Mouse (Mus musculus): ENCODE measurements around the gene Map3k11. TPM values are rescaled to one million over a fixed set of nuclear protein-coding genes. Genes with fewer than 3 reads are reported as not detected.

Map3k11 gene
- polyA plus RNA-seq, 1 experiment, result 29.7 TPM

DNA sequence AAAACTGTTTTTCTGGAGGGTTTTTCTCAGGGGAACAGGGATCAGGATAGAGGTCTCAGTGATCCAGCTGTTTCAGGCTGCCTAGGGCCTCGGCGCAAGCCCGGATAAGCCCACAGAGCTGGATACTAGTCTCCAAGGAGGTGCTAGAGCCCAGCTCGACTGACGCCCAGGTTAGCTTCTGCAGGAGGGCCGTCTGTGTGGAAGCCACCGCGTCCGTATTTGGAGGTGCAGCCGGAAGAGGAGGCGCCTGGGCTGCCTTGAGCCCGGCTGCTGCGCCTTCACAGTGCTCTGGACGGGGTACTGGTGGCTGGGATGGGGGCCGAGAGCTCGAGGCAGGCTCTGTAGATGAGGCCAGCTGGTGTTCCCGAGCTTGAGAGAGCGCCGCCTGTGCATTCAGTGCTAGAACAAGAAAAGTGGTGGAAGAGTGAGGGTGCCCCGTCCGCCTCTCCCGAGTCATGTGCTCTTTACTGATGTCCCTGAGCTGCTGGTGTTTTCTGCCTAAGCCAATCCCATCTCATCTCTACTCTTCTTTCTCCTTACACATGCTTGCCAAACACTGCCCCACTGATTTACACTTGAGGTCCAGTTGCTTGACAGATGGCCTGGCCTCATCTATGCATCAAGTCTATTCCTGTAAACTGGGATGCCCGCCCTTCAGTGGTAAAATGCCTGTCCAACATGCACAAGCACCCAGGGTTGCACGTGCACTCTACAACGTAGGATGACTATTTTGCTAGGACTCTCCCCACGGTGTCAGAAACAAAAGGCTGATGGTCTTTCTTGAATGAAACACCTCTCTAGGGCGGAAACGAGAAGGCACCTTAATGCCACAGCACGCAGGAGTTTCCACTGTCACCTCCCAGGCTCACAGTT, 42.0 kb downstream of the Map3k11 start:
- no peak overlapping the region for H3K27ac ChIP-seq (ENCODE audit: insufficient read depth, low read length)
- peak overlapping the region; percentile 80 for H3K4me3 ChIP-seq (replicated peaks; ENCODE audit: insufficient read depth, low read depth, low read length)
- peaks cover 13% of the 10 kb centered on the region; the same call in 1 of the 2 replicates for H3K4me1 ChIP-seq (ENCODE audit: control insufficient read depth, insufficient read depth, low read length)
- 53% methylated on average over 29 of the region's 29 CpGs for WGBS
- peak; percentile 57 to 62 for DNase-seq
- no peak for TF ChIP-seq CTCF (IDR thresholded peaks at IDR 0.05; ENCODE audit: borderline replicate concordance, insufficient read depth, low read depth, low read length)
- TF ChIP-seq POLR2A (IDR thresholded peaks at IDR 0.05; ENCODE audit: borderline replicate concordance, insufficient read depth, low read length), result no peak
- H3K27me3 ChIP-seq (ENCODE audit: control insufficient read depth, insufficient read depth, low read length), result no peaks in the 10 kb centered on the region

GRCm38 (mm10) chr19:5731264-5731978, 42.9 kb downstream of the Map3k11 start:
- peak overlapping the region; percentile 80 for H3K4me3 ChIP-seq (replicated peaks; ENCODE audit: insufficient read depth, low read depth, low read length)
- H3K4me1 ChIP-seq (ENCODE audit: control insufficient read depth, insufficient read depth, low read length), result peaks cover 13% of the 10 kb centered on the region; the same call in 1 of the 2 replicates
- DNase-seq, result peak; percentile 93
- no peak for TF ChIP-seq CTCF (IDR thresholded peaks at IDR 0.05; ENCODE audit: borderline replicate concordance, insufficient read depth, low read depth, low read length)
- TF ChIP-seq POLR2A (IDR thresholded peaks at IDR 0.05; ENCODE audit: borderline replicate concordance, insufficient read depth, low read length), result peak; percentile 95
- H3K27ac ChIP-seq (ENCODE audit: insufficient read depth, low read length), result peak overlapping the region; percentile 15; the same call in 1 of the 2 replicates
- H3K27me3 ChIP-seq (ENCODE audit: control insufficient read depth, insufficient read depth, low read length), result no peaks in the 10 kb centered on the region
- under 1% methylated on average over 47 of the region's 47 CpGs for WGBS

- DNase-seq, result no peak
- no peak overlapping the region for H3K4me3 ChIP-seq (replicated peaks; ENCODE audit: insufficient read depth, low read depth, low read length)
- 76% methylated on average over 9 of the region's 9 CpGs for WGBS
- TF ChIP-seq CTCF (IDR thresholded peaks at IDR 0.05; ENCODE audit: borderline replicate concordance, insufficient read depth, low read depth, low read length) (no peak), POLR2A (IDR thresholded peaks at IDR 0.05; ENCODE audit: borderline replicate concordance, insufficient read depth, low read length) (no peak)
- H3K27ac ChIP-seq (ENCODE audit: insufficient read depth, low read length), result no peak overlapping the region
- no peaks in the 10 kb centered on the region for H3K27me3 ChIP-seq (ENCODE audit: control insufficient read depth, insufficient read depth, low read length)
- peaks cover 5% of the 10 kb centered on the region; the same call in 1 of the 2 replicates for H3K4me1 ChIP-seq (ENCODE audit: control insufficient read depth, insufficient read depth, low read length)
Observed at GRCm38 (mm10) chr19:5734325-5734724, 45.8 kb downstream of the Map3k11 start.

GRCm38 (mm10) chr19:5739446-5739845, 50.9 kb downstream of the Map3k11 start:
- TF ChIP-seq CTCF (IDR thresholded peaks at IDR 0.05; ENCODE audit: borderline replicate concordance, insufficient read depth, low read depth, low read length) (no peak), POLR2A (IDR thresholded peaks at IDR 0.05; ENCODE audit: borderline replicate concordance, insufficient read depth, low read length) (no peak)
- DNase-seq, result no peak
- WGBS, result 80% methylated on average over 2 of the region's 2 CpGs
- Histone ChIP-seq H3K27ac (ENCODE audit: insufficient read depth, low read length) (no peak overlapping the region), H3K4me1 (ENCODE audit: control insufficient read depth, insufficient read depth, low read length) (peaks cover 22% of the 10 kb centered on the region), H3K27me3 (ENCODE audit: control insufficient read depth, insufficient read depth, low read length) (no peaks in the 10 kb centered on the region), H3K4me3 (replicated peaks; ENCODE audit: insufficient read depth, low read depth, low read length) (no peak overlapping the region)

DNA sequence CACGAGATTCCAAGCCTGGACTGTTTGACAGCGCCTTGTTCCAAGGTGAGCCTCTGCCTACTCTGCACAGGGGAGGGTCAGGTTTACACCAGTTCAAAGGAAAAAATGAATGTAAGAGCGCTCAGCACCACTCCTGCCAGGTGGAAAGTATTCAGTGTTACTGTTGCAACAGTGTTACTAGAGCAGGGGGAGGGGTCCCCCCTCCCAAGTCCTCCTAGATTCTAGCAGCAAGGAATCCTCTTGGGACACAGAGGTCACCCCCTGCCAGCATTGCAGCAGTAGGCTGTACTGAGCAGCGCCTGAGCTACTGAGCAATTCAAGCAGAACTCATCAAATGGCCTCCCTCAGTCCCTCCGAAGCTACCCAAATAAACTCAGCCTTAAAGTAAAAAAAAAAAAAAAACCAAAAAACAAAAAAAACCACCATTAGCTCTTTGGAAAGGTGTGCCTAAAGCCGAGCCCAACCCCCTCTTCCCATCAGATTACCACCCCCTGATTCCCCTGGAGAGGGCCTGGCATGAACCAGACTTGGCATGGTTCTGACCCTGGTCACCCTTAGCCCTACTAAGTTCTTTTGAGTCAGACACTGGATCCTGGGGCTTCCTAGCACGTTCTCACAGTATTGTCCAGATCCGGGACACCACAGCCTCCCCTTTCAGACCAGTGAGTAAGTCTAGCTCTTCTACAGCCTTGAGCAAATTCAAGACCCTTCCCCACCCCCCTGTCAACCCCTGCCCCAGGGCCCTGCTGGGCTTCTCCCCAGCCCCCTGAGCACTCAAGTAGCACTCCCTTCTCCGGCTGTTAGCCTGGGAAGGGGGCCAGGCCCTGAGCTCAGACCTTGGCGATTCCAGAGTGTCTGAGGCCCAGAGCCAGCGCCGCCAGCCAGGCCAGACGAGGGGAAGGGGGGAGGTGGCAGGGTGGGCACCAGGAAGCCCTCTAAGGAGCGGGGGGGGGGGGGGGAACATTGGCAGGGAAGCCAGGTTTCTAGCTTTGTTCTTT, 52.1 kb downstream of the Map3k11 start, which contains the start of gene Ltbp3:
Ltbp3 (plus strand) TSS at position 585 of the 998 bp plus-strand sequence.
- Histone ChIP-seq H3K27ac (ENCODE audit: insufficient read depth, low read length) (peak within 1 kb of the TSS; percentile 83), H3K4me1 (ENCODE audit: control insufficient read depth, insufficient read depth, low read length) (peaks cover 29% of the 10 kb centered on the region), H3K27me3 (ENCODE audit: control insufficient read depth, insufficient read depth, low read length) (no peaks in the 10 kb centered on the region), H3K4me3 (replicated peaks; ENCODE audit: insufficient read depth, low read depth, low read length) (peak within 1 kb of the TSS; percentile 77)
- WGBS, result 25% methylated on average over 14 of the region's 14 CpGs
- TF ChIP-seq CTCF (IDR thresholded peaks at IDR 0.05; ENCODE audit: borderline replicate concordance, insufficient read depth, low read depth, low read length) (no peak), POLR2A (IDR thresholded peaks at IDR 0.05; ENCODE audit: borderline replicate concordance, insufficient read depth, low read length) (no peak)
- DNase-seq, result peak; percentile 77 to 81

DNA sequence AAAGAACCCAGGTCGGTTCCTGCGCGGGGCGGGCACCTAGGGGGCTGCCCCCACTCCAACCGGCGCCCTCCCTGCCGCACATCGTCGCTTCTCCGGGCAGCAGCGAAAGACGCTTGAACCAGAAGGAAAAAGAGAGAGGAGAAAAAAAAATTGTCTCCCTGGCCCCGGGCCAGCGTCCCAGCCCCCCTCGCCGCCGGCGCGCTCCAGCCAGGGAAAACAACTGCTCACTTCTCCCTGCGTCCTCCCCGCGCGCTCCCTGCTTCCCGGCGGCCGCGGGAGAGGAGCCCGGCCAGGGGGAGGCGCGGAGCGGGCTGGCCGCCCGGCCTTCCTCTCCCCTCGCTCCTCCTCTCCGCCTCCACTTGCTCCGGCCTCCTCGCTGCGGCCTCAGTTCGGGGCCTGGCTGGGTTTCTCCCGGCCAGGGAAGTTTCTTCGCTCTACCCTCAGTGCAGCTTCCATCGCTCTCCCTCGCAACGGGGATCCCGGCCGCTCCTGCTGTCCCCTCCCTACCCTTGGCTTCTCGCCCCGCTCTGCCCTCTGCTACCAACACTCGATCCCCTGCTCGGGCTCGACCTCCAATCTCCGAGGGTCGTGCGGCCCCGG, 53.2 kb downstream of the Map3k11 start:
- peak; percentile 83 to 85 for DNase-seq
- no peak for TF ChIP-seq POLR2A (IDR thresholded peaks at IDR 0.05; ENCODE audit: borderline replicate concordance, insufficient read depth, low read length)
- TF ChIP-seq CTCF (IDR thresholded peaks at IDR 0.05; ENCODE audit: borderline replicate concordance, insufficient read depth, low read depth, low read length), result no peak
- peak overlapping the region; percentile 83 for H3K27ac ChIP-seq (ENCODE audit: insufficient read depth, low read length)
- peak overlapping the region; percentile 77 for H3K4me3 ChIP-seq (replicated peaks; ENCODE audit: insufficient read depth, low read depth, low read length)
- peaks cover 29% of the 10 kb centered on the region for H3K4me1 ChIP-seq (ENCODE audit: control insufficient read depth, insufficient read depth, low read length)
- no peaks in the 10 kb centered on the region for H3K27me3 ChIP-seq (ENCODE audit: control insufficient read depth, insufficient read depth, low read length)
- under 1% methylated on average over 53 of the region's 55 CpGs for WGBS

Measured in cerebellum, adult 2 months (tissue).